ENCODE assay signal across 9 mouse cellular contexts in the genomic region with DNA sequence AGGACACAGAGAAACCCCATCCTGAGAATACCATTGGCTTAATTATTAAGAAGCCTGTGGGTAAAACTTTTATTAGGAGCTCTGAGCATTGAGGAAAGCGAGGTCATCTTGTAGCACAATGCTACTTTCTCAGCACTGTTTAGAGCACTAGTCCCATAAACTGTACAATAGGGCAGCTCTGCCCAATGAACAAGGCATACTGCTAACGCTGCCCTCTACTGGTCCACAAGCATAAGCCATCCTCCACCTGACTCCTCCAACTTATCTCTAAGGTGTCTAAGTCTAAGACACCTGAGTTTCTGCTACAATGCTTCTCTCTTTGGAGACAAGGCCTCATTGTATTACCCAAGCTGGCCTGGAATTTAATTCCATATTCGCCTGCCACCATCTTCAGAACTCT. TPM values are rescaled to one million over a fixed set of nuclear protein-coding genes. Genes with fewer than 3 reads are reported as not detected.
A peak's percentile ranks its signal among the peaks of the same experiment; 100 is the strongest.
DNase-seq lines count a peak whose midpoint lies in the region; ATAC-seq and TF ChIP-seq lines count a peak whose summit lies in the region.
"Had no signal": no experiment of that assay in that cellular context is flagged by ENCODE, and none has a peak within 500 bp of the region (broad histone marks: within the 10 kb centered on the region; RNA-seq: fewer than 3 reads in every experiment).

No protein-coding gene starts in this region.

- TF ChIP-seq POLR2A in embryonic fibroblast, embryonic 13.5 days (IDR thresholded peaks at IDR 0.05; ENCODE audit: low read depth, low read length): no peak

- intact Hi-C loops in heart, postnatal 36 days (cut with DNase I): no loop called here

- no peak overlapping the region for H3K27ac ChIP-seq in embryonic fibroblast, embryonic 13.5 days (ENCODE audit: insufficient read depth, low read length)

- peak; percentile 72 for ATAC-seq in megakaryocyte progenitor cell, adult 5-6 weeks (replicated peaks; ENCODE audit: poor library complexity)

- peak; percentile 58 for DNase-seq in kidney, adult 9 months
- no peak for DNase-seq in kidney, adult 18-20 months
- peak; percentile 71 for DNase-seq in ES-CJ7 (ENCODE audit: low read depth, low spot score)
- no peak for DNase-seq in heart, postnatal 36 days
- DNase-seq in left cerebral cortex, adult 18-20 months (ENCODE audit: low spot score in 2 of 2): no peak
- no peak for DNase-seq in right cerebral cortex, postnatal 36 days (ENCODE audit: low spot score in 2 of 2)
- DNase-seq: liver, embryonic 13.5 days had no signal

- no peak overlapping the region for H3K4me3 ChIP-seq in embryonic fibroblast, embryonic 13.5 days (ENCODE audit: insufficient read depth, low read length)
- H3K4me3 ChIP-seq: liver, embryonic 13.5 days had no signal

- no peaks in the 10 kb centered on the region for H3K4me1 ChIP-seq in embryonic fibroblast, embryonic 13.5 days (ENCODE audit: control insufficient read depth, insufficient read depth, low read length)

- peak; percentile 58; the same call in 1 of the 2 replicates for TF ChIP-seq CTCF in embryonic fibroblast, embryonic 13.5 days (IDR thresholded peaks at IDR 0.05; ENCODE audit: borderline replicate concordance, insufficient read depth, low read length)

RNA-seq across cellular contexts. Expression of gene Gtpbp2, which starts 9.7 kb away (rescaled TPM):
- polyA plus RNA-seq in embryonic fibroblast, embryonic 13.5 days (2011; ENCODE audit: insufficient read length, low read depth, missing spikeins): 46.1 and 61.2 TPM in 2 replicates
- 17.4 and 22.2 TPM in 2 replicates for total RNA-seq in megakaryocyte progenitor cell, adult 5-6 weeks (2015)
- 30.7 and 33.2 TPM in 2 replicates for total RNA-seq in megakaryocyte progenitor cell, adult 5-6 weeks (2017)
- total RNA-seq in heart, postnatal 36 days (2021): 10 to 100 TPM; 65.1 to 72.2 TPM
- 100 to 1,000 TPM; 102 to 116 TPM for total RNA-seq in left cerebral cortex, adult 18-20 months (2021)

RNA-seq across cellular contexts. Expression of gene Mad2l1bp, which starts 17.2 kb away (rescaled TPM):
- 14.5 and 15.3 TPM in 2 replicates for polyA plus RNA-seq in embryonic fibroblast, embryonic 13.5 days (2011; ENCODE audit: insufficient read length, low read depth, missing spikeins)
- total RNA-seq in megakaryocyte progenitor cell, adult 5-6 weeks (2015): 14.8 and 19.7 TPM in 2 replicates
- 4.8 and 6.5 TPM in 2 replicates for total RNA-seq in megakaryocyte progenitor cell, adult 5-6 weeks (2017)
- total RNA-seq in heart, postnatal 36 days (2021): 10 to 100 TPM; 21.0 to 21.8 TPM
- 10 to 100 TPM; 13.5 to 14.3 TPM for total RNA-seq in left cerebral cortex, adult 18-20 months (2021)

RNA-seq across cellular contexts. Expression of gene Rsph9, which starts 26.5 kb away (rescaled TPM):
- 1.6 and 3.4 TPM in 2 replicates for polyA plus RNA-seq in embryonic fibroblast, embryonic 13.5 days (2011; ENCODE audit: insufficient read length, low read depth, missing spikeins)
- 1.4 TPM in 1 of 2 replicates, not detected in the other for total RNA-seq in megakaryocyte progenitor cell, adult 5-6 weeks (2015)
- total RNA-seq in megakaryocyte progenitor cell, adult 5-6 weeks (2017): 1.4 TPM in 1 of 2 replicates, not detected in the other
- 1 to 10 TPM in 1 of 2 experiments, under 1 TPM in 1; 0.94 to 1.4 TPM for total RNA-seq in heart, postnatal 36 days (2021)
- 10 to 100 TPM; 17.9 to 21.9 TPM for total RNA-seq in left cerebral cortex, adult 18-20 months (2021)

RNA-seq across cellular contexts. Expression of gene Polh, which starts 31.9 kb away (rescaled TPM):
- 22.7 and 22.9 TPM in 2 replicates for polyA plus RNA-seq in embryonic fibroblast, embryonic 13.5 days (2011; ENCODE audit: insufficient read length, low read depth, missing spikeins)
- 11.4 and 17.7 TPM in 2 replicates for total RNA-seq in megakaryocyte progenitor cell, adult 5-6 weeks (2015)
- total RNA-seq in megakaryocyte progenitor cell, adult 5-6 weeks (2017): 20.4 and 26.9 TPM in 2 replicates
- total RNA-seq in heart, postnatal 36 days (2021): 10 to 100 TPM in 1 of 2 experiments, 1 to 10 TPM in 1; 8.5 to 10.3 TPM
- 1 to 10 TPM; 6.1 to 6.3 TPM for total RNA-seq in left cerebral cortex, adult 18-20 months (2021)

RNA-seq across cellular contexts. Expression of gene Xpo5, which starts 32.0 kb away (rescaled TPM):
- 55.2 and 58.0 TPM in 2 replicates for polyA plus RNA-seq in embryonic fibroblast, embryonic 13.5 days (2011; ENCODE audit: insufficient read length, low read depth, missing spikeins)
- 48.8 and 55.9 TPM in 2 replicates for total RNA-seq in megakaryocyte progenitor cell, adult 5-6 weeks (2015)
- total RNA-seq in megakaryocyte progenitor cell, adult 5-6 weeks (2017): 70.3 and 72.0 TPM in 2 replicates
- 10 to 100 TPM; 20.8 to 21.7 TPM for total RNA-seq in heart, postnatal 36 days (2021)
- total RNA-seq in left cerebral cortex, adult 18-20 months (2021): 10 to 100 TPM; 38.6 to 41.9 TPM

Comparison
In these comparisons a context has a peak if more than half of its experiments do, and no peak if none do; other contexts are left out.
1. DNase-seq: peak in kidney, adult 9 months (single experiment) and ES-CJ7 (single experiment); none in kidney, adult 18-20 months (single experiment), heart, postnatal 36 days (0 of 2), left cerebral cortex, adult 18-20 months (0 of 2) and right cerebral cortex, postnatal 36 days (0 of 2).
2. RNA of gene Rsph9, which starts 26.5 kb away (total RNA-seq): 17.9 to 21.9 TPM in left cerebral cortex, adult 18-20 months; 0.94 to 1.4 TPM in heart, postnatal 36 days and 1.4 TPM in megakaryocyte progenitor cell, adult 5-6 weeks; every median in the first group is over 4 times any median in the second.